Mouse (Mus musculus) common myeloid progenitor, adult 5-6 weeks (primary cell): ENCODE results near the gene Tex14. TPM values are rescaled to one million over a fixed set of nuclear protein-coding genes. Genes with fewer than 3 reads are reported as not detected.

ENCODE experiments used
- ATAC-seq: replicated peaks from 2 replicates; pipeline ENCODE4 v1.8.0; 2016; ENCODE audit warnings: low read depth, mild to moderate bottlenecking, moderate TSS enrichment, inconsistent platforms; ENCODE audit not compliant: poor library complexity, severe bottlenecking
- total RNA-seq: library from RNA; stranded (forward); fragments of 200-1000, 187-1606 nt; gene quantifications from 2 replicates; pipeline ENCODE4 v1.2.3, GENCODE M21; 2017

Gene Tex14
- total RNA-seq, 1 experiment from 2014 or later, result 0.27 TPM

DNA sequence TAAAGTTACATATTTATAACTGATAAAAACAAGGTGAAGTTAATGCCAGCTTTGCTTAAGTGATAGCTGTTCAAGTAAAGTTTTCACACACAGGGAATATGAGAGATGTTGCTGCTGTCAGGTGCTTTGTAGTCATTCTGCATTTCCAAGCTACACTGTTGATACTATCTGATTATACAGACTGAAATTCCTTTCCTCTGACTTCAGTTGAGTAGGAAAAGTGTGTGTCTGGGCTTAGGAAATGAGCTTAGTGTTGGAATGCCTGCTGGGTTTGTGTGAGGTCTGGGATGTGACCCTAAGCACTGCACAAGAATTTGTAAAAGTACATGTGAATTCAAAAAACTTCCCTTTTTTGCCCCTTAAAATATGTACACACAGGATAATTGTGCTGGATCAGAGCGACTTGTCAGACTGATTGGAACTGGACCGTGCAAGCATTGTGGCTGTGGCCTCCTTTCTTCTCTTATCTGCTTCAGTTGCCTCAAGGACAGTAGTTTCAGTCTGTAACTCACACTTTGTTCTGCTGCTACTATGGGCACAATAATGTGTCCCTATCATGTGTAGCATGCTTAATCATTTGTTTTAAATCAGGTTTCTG, 150.3 kb downstream of the Tex14 start:
- no peak for ATAC-seq

GRCm38 (mm10) chr11:87561208-87561607, 156.3 kb downstream of the Tex14 start:
- ATAC-seq, result no peak

- no peak for ATAC-seq
Measured at GRCm38 (mm10) chr11:87566501-87566900, 161.6 kb downstream of the Tex14 start, which contains the start of gene Gm11492. Gene Gm11492 (plus strand): TSS chr11:87566653.

DNA sequence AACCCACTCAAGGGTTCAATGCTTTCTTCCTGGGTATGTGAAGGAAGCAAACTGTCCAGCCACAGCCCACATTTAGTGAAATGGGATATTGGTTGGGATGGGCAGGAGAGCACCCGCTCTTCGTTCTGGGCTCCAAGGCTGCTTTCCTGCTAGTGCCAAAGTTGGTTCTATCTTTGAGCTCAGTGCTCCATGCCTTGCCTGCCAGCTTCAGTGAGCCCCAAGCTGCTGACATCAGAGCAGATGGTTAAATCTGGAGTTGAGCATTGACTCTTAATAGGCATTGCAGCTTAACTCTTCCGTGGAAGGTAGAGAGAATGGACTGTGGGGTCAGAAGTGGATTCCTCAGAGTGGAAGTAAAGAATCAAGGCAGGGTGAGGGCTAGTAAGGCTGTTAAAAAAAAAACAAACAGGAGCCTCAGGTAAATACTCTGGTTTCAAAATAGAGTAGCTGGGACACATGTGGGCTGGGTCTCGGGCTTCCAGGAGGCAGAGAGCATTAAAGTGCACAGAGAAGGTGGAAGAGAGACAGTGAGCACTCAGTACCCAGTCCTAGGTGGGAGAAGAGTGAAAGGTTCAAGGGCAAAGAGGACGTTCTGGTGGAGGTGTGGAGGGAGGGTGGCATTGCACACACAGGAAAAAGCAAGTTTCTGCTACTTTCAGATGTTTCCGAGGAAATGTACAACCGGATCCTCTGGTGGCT, 163.5 kb downstream of the Tex14 start, which contains the start of gene Sept4:
Gene Sept4, plus strand, starts transcription at position 649 of the 699 bp plus-strand sequence.
- no peak for ATAC-seq

DNA sequence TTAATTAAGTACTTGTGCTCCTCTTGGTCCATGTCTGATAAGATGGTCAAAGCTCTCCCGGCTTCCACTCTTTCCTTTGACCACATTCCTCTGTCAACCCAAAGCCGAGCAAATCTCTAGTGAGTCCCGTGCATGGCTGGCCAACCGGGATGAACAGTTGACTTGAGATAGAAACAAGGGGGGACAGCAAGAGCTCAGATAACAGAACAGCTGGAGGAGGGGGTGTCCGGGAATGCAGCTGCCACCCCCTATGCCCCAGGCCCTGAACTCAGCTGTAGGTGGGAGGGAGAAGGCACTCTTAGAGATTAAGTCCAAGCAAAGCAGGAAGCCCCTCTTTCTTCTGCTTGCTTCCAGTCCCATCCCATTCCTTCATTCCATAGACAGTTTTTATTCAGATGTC, 165.9 kb downstream of the Tex14 start:
- no peak for ATAC-seq

DNA sequence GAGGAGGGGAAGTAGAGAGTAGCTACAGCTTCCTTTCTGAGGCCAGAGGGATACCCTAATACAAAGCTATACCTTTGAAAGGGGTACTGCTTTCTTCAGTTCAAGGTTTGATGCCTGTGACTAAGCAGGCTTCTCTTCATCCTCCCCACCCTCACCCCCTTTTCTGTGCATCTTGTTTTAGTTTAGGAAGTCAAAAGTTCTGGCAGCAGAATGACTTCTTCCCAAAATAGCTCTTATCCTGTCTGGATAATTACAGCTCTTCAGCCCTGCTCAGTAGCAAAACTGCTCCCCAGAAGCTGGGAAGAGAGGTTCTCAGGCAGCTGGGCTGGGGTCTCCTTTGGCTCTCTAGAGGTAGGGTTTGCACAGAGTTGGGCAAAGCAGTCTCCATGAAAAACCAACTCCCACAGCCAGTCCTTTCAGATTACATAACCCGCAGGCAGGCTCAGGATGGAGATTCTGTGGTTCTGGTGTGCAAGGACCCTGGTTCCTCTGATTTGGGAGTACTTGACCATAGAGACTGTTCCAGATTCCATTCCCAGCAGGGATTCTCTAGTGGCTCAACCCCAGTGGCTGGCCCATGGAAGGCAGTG, 166.6 kb downstream of the Tex14 start:
- no peak for ATAC-seq

- ATAC-seq, result no peak
Measured at GRCm38 (mm10) chr11:87573751-87574150, 168.9 kb downstream of the Tex14 start.

DNA sequence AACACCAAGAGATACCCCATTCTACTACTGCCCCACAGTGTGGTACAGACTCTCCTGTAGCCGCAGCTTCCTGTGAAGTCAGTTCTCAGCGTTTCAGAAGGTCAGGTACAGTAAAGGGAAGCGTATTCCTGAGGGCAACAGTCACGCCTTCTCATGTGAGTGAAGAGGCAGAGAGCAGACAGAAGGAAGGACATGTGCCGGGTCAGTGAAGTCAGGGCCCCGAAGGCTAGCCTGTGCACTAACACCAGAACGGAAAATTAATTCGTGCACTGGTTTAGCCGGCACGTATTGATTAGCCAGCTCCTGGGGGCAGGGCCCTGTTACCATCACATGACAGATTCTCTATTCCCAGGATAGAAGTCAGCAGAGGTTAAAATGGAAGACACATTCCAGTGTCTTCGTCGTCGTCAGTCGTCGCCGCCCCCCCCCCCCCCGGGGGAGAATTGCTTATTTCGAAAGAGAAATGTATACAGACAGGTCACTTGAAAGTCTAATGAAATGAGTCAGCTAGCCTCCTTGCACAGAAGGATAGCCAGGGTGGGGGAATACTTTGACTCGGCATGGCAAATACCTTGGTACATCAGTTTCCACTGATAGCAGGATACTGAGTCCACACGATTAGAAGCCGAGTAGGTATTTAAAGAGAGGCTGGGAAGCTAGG, 169.8 kb downstream of the Tex14 start:
- ATAC-seq, result no peak

GRCm38 (mm10) chr11:87577601-87578248, 172.9 kb downstream of the Tex14 start:
- peak; percentile 1; the same call in 1 of the 2 replicates for ATAC-seq

DNA sequence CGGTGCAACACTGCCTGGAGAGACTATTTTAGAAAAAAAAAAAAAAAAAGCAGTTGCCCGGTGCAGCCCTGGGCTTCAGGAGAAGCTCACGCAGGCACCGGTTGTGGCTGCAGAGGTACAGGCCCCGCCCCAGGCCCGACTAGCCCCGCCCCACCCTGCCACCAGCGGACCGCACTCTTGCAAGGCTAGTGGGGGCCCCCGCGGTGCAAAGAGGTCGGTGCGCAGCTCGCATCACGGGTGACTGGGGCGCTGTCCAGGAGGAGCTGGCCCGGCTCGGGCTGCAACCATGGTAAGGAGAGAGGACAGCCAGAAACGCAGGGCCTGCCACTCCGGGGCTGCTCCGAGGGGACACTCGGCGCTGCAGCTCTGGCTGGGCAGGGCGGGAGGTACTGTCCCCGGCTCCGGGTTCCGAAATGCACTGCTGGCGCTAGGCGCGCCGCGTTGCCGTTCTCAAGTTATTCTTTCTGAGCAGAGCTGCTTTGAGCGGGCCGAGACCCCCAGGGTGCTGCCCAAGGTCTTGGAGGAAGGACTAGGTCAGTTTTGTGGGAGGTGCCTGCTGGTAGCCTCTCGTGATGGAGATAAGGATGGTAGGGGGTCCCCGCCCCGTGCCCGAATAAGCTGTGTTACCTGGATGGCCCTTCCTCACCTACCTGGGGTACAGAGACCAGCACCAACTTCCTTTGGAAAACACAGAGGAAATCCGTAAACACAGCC, 173.5 kb downstream of the Tex14 start:
- peak; percentile 78 for ATAC-seq

DNA sequence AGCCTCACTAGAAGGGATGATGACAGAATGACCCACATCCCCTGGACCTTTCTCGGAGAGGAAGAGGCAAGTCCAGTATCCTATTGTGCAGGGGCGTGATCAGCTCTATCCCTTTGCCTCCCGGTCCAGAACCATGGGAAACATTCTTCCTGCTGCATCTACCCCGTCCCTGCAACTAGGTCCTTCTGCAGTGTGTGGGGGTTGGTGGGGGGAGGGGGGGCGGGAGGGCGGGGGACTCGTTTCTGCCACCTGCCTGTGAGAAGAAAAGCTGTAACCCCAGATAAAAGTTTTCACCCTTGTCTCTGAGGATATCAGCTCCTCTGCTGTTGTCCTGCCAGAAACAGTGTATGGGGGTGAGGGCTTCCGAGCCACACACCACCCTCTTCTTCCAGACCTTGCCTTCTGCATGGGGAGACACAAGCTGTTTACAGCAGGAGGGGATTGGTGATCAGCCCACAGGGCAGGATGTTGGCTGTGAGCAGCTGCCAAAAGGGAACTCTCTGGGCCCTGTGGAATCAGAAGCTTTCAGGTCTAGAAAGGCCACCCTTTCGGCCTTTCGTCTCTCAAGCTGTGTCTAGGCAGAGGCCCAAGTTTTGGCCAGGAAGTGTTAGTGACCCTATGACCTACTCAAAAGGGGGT, 174.2 kb downstream of the Tex14 start:
- ATAC-seq, result peak; percentile 33

- no peak for ATAC-seq
Measured at GRCm38 (mm10) chr11:87579713-87580112, 174.8 kb downstream of the Tex14 start.

- no peak for ATAC-seq
Measured at GRCm38 (mm10) chr11:87580543-87581085, 175.7 kb downstream of the Tex14 start.

- no peak for ATAC-seq
Measured at GRCm38 (mm10) chr11:87581161-87581865, 176.4 kb downstream of the Tex14 start.

DNA sequence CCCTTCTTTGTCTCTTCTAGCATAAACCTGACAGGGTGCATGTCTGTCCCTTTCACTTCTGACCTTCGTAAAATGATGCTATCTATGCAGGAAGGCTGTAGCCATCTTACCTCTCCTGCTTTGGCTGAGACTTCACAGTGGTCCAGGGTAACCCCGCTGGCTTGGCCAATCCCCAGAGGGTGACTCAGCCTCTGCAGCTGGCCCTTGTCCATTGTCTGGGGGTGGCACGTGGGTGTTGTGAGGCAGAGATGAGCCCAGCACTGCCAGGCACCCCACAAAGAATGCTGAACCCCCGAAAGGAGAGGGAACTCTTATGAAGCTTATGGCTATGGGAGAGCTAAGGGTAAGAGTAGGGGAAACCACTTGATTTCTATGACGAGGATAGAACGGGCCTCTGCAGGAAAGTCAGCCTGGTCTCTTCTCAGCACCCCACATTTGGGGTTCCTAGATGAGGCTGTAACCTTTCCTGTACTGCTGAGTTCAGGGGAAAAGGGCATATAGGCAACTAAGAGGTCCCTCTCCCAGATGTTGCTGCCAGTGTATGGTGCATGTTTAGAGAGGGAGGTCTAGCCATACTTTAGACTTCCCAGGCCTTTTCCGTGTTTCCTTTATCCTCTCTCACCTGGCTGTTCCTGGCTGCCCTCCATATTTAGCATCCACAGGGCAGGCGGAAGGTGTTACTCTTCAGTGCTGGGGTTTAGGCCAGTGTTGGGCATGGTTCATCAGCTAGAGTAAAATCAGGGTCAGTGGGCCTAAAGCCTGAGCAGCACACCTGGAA, 177.3 kb downstream of the Tex14 start:
- no peak for ATAC-seq

DNA sequence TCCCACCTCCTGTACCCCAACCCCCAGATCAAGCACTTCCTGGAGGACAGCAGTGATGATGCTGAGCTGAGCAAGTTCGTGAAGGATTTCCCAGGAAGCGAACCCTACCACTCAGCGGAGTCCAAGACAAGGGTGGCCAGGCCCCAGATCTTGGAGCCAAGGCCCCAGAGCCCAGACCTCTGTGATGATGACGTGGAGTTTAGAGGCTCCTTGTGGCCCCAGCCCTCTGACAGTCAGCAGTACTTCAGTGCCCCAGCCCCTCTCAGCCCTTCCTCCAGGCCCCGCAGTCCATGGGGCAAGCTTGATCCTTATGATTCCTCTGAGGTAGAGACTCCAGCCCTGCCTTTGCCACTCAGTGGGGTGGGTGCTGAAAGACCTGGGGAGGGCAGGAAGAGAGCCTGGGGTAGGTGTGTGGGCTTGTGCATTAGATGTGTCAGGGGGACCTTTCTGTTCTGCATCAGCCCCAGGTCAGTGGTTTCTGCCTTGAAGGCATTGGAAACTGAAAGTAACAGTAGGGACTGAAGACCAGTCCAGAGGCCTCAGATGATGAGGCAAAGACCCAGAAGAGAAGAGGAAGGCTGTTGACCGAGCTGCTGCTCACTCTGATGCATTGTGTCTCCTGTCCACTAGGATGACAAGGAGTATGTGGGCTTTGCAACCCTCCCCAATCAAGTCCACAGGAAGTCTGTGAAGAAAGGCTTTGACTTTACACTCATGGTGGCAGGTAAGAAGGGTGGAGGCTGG, 178.6 kb downstream of the Tex14 start:
- ATAC-seq, result no peak
